Mouse (Mus musculus) thymus, adult 2 months (tissue): ENCODE measurements around the gene Cytip. TPM values are rescaled to one million over a fixed set of nuclear protein-coding genes. Genes with fewer than 3 reads are reported as not detected.

ENCODE experiments used
- DNase-seq: peaks from one replicate; pipeline ENCODE4 v3.0.0; 2021
- H3K27ac ChIP-seq: fragments of 200-500 bp; 2 replicates; pipeline ENCODE4 v1.5.1; 2012; ENCODE audit warnings: low read length, control low read depth; ENCODE audit not compliant: control insufficient read depth, insufficient read depth
- H3K27me3 ChIP-seq: fragments of 200-500 bp; 2 replicates; pipeline ENCODE4 v1.6.1; 2012; ENCODE audit warnings: mild to moderate bottlenecking, low read length, moderate library complexity, mixed read lengths; ENCODE audit not compliant: control insufficient read depth, insufficient read depth
- H3K36me3 ChIP-seq: fragments of 200-500 bp; 2 replicates; pipeline ENCODE4 v1.6.1; 2012; ENCODE audit warnings: mild to moderate bottlenecking, low read length, moderate library complexity; ENCODE audit not compliant: control insufficient read depth, insufficient read depth
- H3K4me1 ChIP-seq: fragments of 200-500 bp; replicated peaks from 2 replicates; pipeline ENCODE4 v1.6.1; 2012; ENCODE audit warnings: low read length; ENCODE audit not compliant: control insufficient read depth, insufficient read depth
- H3K4me3 ChIP-seq: fragments of 200-500 bp; 2 replicates; pipeline ENCODE4 v1.5.1; 2012; ENCODE audit warnings: mild to moderate bottlenecking, low read length, control low read depth, moderate library complexity; ENCODE audit not compliant: control insufficient read depth, insufficient read depth
- CTCF ChIP-seq: fragments of 200-500 bp; IDR thresholded peaks from 2 replicates; pipeline ENCODE4 v1.5.1; 2012; ENCODE audit warnings: mild to moderate bottlenecking, control low read depth, low read length, moderate library complexity, borderline replicate concordance; ENCODE audit not compliant: control insufficient read depth, poor library complexity, insufficient read depth; ENCODE audit errors: extremely low read depth
- POLR2A ChIP-seq: fragments of 200-500 bp; IDR thresholded peaks from 2 replicates; pipeline ENCODE4 v1.6.1; 2012; ENCODE audit warnings: mild to moderate bottlenecking, low read length, control low read depth, moderate library complexity; ENCODE audit not compliant: control insufficient read depth, poor library complexity, insufficient read depth; ENCODE audit errors: extremely low read depth
- WGBS: fragments of 180-500 bp; shearing (Covaris S2); methylation state at CpG from one replicate; pipeline ENCODE4 v1.1.7; 2018; 5-methylcytosine and 5-hydroxymethylcytosine counted together
- polyA plus RNA-seq: library from polyadenylated mRNA; depleted of rRNA; stranded (reverse); fragments of >200 nt; gene quantifications from 2 replicates; pipeline ENCODE4 v1.2.3, GENCODE M21; 2012

Gene Cytip
- polyA plus RNA-seq, 1 experiment, result 293 TPM

GRCm38 (mm10) chr2:58163457-58164181, 31.7 kb downstream of the Cytip start:
- Histone ChIP-seq H3K27ac (0 out of 2 replicates have a peak overlapping the region, but pooled peaks have one; percentile 18), H3K4me1 (peaks cover 9% of the 10 kb centered on the region; the same call in 1 of the 2 replicates), H3K36me3 (no peaks in the 10 kb centered on the region), H3K27me3 (no peaks in the 10 kb centered on the region), H3K4me3 (no peak overlapping the region)
- DNase-seq, result peak; percentile 55
- WGBS, result 10% methylated on average over 1 of the region's 1 CpGs
- 0 out of 2 replicates have a peak, but pooled peaks have one; percentile 37 for TF ChIP-seq CTCF
- no peak for TF ChIP-seq POLR2A

- Histone ChIP-seq H3K36me3 (no peaks in the 10 kb centered on the region), H3K27me3 (no peaks in the 10 kb centered on the region), H3K4me1 (peaks cover 9% of the 10 kb centered on the region; the same call in 1 of the 2 replicates), H3K27ac (no peak overlapping the region), H3K4me3 (no peak overlapping the region)
- 25% methylated on average over 4 of the region's 4 CpGs for WGBS
- no peak for DNase-seq
- no peak for TF ChIP-seq CTCF
- TF ChIP-seq POLR2A, result no peak
Measured at GRCm38 (mm10) chr2:58161813-58162212, 33.5 kb downstream of the Cytip start.

GRCm38 (mm10) chr2:58160541-58161307, 34.6 kb downstream of the Cytip start:
- H3K36me3 ChIP-seq, result no peaks in the 10 kb centered on the region
- 5% methylated on average over 21 of the region's 21 CpGs for WGBS
- peaks cover 11% of the 10 kb centered on the region for H3K4me1 ChIP-seq
- peak overlapping the region; percentile 50 for H3K27ac ChIP-seq
- no peak overlapping the region; the same call in 1 of the 2 replicates for H3K4me3 ChIP-seq
- TF ChIP-seq POLR2A (no peak), CTCF (no peak)
- DNase-seq, result peak; percentile 46
- H3K27me3 ChIP-seq, result no peaks in the 10 kb centered on the region

- Histone ChIP-seq H3K4me3 (peak overlapping the region; percentile 88), H3K27ac (peak overlapping the region; percentile 93), H3K36me3 (no peaks in the 10 kb centered on the region), H3K4me1 (peaks cover 14% of the 10 kb centered on the region), H3K27me3 (no peaks in the 10 kb centered on the region)
- WGBS, result 6% methylated on average over 13 of the region's 13 CpGs
- peak; percentile 71 for DNase-seq
- TF ChIP-seq POLR2A (peak; percentile 83; the same call in 1 of the 2 replicates), CTCF (no peak)
Measured at GRCm38 (mm10) chr2:58159880-58160279, 35.5 kb downstream of the Cytip start.

GRCm38 (mm10) chr2:58159121-58159520, 36.2 kb downstream of the Cytip start:
- peak; percentile 35 for DNase-seq

GRCm38 (mm10) chr2:58158539-58158938, 36.8 kb downstream of the Cytip start:
- no peak for DNase-seq
- H3K27me3 ChIP-seq, result no peaks in the 10 kb centered on the region
- H3K36me3 ChIP-seq, result no peaks in the 10 kb centered on the region
- TF ChIP-seq CTCF (no peak), POLR2A (no peak)
- peak overlapping the region; percentile 91; the same call in 1 of the 2 replicates for H3K27ac ChIP-seq
- WGBS, result 5% methylated on average over 5 of the region's 5 CpGs
- H3K4me1 ChIP-seq, result peaks cover 15% of the 10 kb centered on the region
- no peak overlapping the region for H3K4me3 ChIP-seq

More at GRCm38 (mm10) chr2:58159121-58159520, 36.2 kb downstream of the Cytip start:
- peaks cover 16% of the 10 kb centered on the region for H3K4me1 ChIP-seq
- peak overlapping the region; percentile 52 for H3K4me3 ChIP-seq
- no peaks in the 10 kb centered on the region for H3K36me3 ChIP-seq
- TF ChIP-seq POLR2A (no peak), CTCF (no peak)
- 8% methylated on average over 6 of the region's 6 CpGs for WGBS
- no peaks in the 10 kb centered on the region for H3K27me3 ChIP-seq
- peak overlapping the region; percentile 94 for H3K27ac ChIP-seq
